Mouse (Mus musculus) R1 (cell line): Measurements from ENCODE around the gene Pacs2.

Experiments used
- DNase-seq: peaks from one replicate; pipeline ENCODE4 v3.0.0-alpha.2; 2018; ENCODE audit warnings: low read depth, low spot score

Gene Pacs2

GRCm38 (mm10) chr12:113041481-113042439 is 27.5 kb downstream of the Pacs2 start:
- DNase-seq, result peak; percentile 45

- no peak for DNase-seq
Measured at GRCm38 (mm10) chr12:113042543-113042942, 28.2 kb downstream of the Pacs2 start.

GRCm38 (mm10) chr12:113044916-113045677 is 30.8 kb downstream of the Pacs2 start:
- DNase-seq, result peak; percentile 27

DNA sequence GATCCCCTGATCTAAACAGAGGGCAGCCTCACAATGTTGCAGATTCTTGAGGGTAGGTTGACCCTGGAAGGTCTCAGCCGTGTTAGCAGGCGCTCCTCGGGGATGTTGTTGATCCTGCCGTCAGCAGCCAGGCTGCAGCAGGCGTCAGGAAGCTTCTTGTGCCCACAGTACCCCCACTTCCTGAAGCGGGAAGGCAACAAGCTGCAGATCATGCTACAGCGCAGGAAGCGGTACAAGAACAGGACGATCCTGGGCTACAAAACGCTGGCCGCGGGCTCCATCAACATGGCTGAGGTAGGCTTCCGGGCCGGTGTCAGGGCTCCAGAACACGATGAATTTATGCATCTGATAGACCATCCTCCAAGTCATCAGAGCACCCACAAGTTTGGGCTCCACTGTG is 32.6 kb downstream of the Pacs2 start:
- DNase-seq, result no peak

DNA sequence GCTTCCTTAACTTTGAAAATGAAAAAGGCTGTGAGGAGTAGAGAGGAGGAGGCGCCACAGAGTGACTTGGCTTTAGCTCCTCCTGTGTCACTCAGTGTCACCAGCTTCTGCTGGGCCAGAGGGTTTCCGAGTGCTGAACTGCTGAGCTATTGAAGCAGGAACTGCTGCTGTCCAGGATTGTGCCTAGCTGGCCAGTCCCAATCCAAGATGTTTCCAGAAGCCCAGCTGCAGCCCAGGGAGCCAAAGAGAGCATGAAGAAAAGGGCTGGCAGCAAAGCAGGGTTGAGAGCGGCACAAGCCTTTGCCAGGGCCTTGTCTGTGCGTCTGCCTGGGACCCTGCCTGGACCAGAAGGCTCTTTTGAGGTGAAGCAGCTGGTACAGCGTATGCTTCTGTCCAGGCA is 33.8 kb downstream of the Pacs2 start:
- no peak for DNase-seq

GRCm38 (mm10) chr12:113049836-113050235 is 35.5 kb downstream of the Pacs2 start:
- DNase-seq, result no peak

GRCm38 (mm10) chr12:113050671-113051070 is 36.4 kb downstream of the Pacs2 start:
- DNase-seq, result no peak

- peak; percentile 86 for DNase-seq
Measured at GRCm38 (mm10) chr12:113051628-113052403, 37.5 kb downstream of the Pacs2 start.

DNA sequence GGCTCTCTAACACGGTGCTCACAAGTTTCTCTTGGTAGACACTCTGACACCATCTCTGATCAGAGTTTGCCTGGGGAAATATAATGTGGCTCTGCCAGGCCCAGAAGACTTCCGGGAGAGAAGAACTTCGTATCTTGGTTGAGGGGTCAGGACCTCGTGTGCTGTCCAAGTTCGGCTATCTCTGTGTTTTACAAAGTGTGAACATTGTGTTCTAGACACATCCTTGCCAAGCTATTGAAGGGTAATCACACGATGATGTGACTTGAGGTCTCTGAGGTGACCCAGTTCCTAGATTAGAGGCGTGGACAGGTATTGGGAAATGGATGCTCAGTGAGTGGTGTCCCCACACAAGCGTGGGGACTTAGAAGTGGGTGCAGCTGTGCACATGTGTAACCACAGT is 41.8 kb downstream of the Pacs2 start:
- DNase-seq, result no peak

DNA sequence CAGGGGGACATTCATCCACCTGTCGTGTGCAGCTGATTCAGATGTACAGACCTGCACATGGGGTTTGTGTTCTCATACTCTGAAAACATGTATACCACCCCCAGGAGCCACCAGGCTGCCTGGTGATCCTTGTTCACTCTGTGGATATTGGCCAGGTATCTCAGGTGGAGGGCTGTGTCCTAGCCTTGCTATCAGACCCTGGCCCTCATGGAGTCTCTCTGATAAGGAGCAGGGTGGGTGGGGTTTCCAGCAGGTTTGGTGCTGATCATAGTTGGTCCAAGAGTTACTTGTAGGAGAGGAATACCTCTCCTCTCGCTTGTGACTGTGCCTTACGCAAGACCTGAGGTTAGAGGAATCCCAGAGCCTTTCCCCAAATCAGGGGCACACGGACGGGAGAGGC is 45.9 kb downstream of the Pacs2 start:
- DNase-seq, result no peak

DNA sequence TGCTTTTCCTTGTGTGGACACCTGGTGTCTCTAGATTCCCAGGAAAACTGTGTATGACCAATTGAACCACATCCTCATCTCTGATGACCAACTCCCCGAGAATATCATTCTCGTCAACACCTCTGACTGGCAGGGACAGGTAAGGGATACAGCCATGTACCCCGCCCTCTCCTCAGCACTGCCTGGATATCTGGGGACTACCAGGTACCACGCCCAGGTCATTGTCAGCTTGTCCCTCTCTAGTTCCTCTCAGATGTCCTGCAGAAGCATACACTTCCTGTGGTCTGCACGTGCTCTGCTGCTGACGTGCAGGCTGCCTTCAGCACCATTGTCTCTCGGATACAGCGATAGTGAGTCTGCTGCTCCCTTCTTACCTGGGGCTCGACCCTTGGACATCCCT is 47.3 kb downstream of the Pacs2 start:
- DNase-seq, result no peak

DNA sequence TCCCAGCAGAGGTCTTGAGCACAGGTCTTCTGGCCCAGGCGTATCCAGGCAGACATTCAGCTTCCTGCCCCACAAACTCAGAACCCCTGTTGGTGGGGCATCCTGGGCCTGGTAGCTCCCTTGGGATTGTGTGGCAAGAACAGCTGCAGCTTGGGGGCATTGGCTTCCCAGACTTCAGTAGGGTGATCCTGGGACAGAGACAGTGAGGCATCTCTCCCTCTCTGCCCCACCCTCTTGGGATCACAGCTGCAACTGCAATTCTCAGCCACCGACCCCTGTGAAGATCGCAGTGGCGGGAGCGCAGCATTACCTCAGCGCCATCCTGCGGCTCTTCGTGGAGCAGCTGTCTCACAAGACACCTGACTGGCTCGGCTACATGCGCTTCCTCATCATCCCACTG is 47.9 kb downstream of the Pacs2 start:
- peak; percentile 41 for DNase-seq

- DNase-seq, result no peak
Measured at GRCm38 (mm10) chr12:113063700-113064099, 49.4 kb downstream of the Pacs2 start.

- no peak for DNase-seq
Measured at GRCm38 (mm10) chr12:113068002-113068401, 53.7 kb downstream of the Pacs2 start.

DNA sequence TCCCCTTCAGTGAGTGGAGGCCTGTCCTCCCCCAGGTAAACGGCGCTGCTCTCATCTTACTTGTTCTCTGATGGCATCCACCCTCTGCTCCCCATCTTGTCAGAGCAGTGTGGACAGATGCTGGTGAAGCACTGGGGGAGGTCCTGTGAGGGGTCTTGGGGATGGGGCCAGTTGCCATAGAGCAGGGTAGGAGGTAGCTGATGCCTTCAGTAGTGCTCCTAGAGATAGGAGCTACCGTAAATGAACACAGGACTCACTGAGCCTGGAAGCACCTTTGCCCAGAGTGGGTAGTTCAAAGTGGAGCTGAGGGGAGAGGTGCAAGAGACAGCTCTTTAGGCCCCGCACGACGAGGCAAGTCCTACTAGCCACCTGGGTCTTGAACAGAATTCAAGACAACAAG is 55.1 kb downstream of the Pacs2 start:
- DNase-seq, result no peak

GRCm38 (mm10) chr12:113071321-113071720 is 57.0 kb downstream of the Pacs2 start:
- DNase-seq, result no peak

- DNase-seq, result no peak
Measured at GRCm38 (mm10) chr12:113071827-113072226, 57.5 kb downstream of the Pacs2 start.

DNA sequence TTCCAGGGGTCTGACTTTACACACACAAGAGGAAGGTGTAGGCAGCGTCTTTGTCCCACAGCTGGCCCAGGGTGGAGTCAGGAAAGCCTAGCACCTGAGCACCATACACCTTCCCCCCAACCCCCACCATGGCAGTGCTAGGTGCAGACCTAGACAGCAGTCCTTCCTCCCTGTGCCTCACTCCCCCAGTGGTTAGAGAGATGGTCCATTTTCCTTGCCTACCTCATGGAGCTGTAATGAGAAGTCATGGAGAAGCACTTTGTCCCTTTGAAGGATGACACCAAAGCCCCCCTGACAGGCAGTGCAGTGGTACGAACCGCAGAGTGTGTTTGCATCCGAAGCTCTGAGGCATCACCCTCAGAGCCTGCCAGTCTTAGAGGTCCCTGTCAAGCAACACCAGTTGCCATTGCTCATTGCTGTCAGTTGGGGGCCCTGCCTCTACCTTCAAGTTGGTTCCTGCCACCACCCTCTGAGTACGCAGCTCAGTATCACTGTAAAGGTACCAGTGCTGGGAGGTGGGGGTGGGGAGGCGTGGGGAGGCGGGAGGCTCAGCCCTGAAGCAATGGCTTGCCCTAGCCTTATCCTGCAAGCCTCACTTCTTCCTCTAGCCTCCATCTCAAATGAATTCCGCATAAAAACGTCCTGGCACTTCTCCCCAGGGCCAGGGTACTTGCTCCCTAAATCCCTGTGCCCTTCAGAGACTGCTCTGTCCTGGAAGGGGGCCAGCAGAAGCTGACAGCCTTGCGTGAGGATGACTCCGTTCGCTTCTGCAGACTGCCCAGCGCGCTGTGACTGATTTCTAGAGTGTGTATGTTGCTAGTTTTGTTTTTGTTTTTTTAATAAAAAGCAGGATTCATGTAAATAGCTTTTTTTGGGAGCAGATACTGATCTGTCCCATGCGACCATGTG is 59.4 kb downstream of the Pacs2 start:
- peak; percentile 46 for DNase-seq

DNA sequence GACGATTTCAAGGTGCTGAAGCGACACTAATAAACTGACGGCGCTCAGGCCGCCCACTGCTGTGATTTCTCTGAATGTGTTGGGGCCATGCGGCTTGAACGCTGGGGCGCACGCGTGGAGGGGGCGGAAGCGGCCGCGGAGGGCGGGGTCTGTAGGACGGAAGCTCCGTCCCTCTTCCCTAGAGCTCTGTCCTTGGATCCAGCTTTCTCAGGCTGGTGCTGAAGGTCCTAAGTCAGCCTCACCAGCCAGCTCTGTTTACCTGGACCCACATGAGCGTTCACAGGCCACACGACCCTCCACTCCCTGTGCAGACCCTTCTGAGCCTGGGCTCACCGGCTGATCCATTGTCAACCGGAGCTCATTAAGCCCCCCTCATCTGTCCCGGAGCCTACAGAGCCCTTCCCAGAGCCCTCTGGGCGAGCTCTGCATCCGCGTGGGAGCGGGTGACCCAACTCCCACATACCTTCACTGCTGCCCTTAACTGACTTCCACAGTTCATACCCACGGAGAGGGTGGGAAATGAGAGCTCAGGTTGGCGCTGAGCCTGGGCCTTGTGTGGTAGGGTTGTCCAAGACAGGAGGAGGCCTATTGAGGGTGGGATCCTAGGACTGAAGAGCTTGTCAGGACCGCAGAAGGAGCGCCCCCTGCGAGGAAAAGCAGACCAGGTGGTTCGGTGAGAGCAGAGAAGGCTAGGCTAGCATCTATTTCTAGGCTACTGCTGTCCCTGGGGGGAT is 60.2 kb downstream of the Pacs2 start, which contains the start of gene Tex22:
Gene Tex22, plus strand, starts transcription at position 174 of the 734 bp plus-strand sequence.
- DNase-seq, result peak; percentile 87

DNA sequence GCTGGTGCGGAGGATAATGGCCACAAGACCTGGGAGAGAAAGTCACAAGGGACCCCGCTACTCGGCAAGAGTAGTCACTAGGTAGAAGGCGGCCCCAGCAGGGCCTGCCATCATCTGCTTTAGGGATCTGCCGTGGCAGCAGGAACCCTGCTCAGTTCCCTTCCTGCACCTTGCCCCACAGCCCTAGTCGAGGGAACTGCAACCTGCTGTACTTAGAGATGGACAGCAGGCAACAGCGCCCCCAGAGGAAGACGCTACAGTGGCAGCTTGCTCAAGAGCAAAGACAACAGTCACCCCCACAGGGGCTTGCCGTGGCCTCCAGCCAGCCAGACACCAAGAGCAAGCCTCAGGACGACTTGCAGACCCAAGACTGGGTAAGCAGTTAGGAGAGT is 60.8 kb downstream of the Pacs2 start:
- DNase-seq, result peak; percentile 91
